Mouse (Mus musculus) embryonic facial prominence, embryonic 14.5 days (tissue): ENCODE data around the gene Eid2. TPM values are rescaled to one million over a fixed set of nuclear protein-coding genes. Genes with fewer than 3 reads are reported as not detected.
A peak's percentile ranks its signal among the peaks of the same experiment; 100 is the strongest.

Experiments used
- ATAC-seq: fragments of 200-750 bp; cut with Nextera tagmentation; 2 replicates; pipeline ENCODE4 v1.8.0; 2017; ENCODE audit warnings: low read depth, moderate number of reproducible peaks, moderate TSS enrichment
- DNase-seq: peaks from one replicate; pipeline ENCODE4 v3.0.0-alpha.2; 2015; ENCODE audit warnings: low spot score
- H3K27ac ChIP-seq: fragments of 300-500 bp; sonication (generic); replicated peaks from 2 replicates; pipeline ENCODE4 v1.5.1; 2014; ENCODE audit warnings: low read depth, mild to moderate bottlenecking, low read length, moderate library complexity
- H3K27me3 ChIP-seq: fragments of 300-500 bp; sonication (generic); replicated peaks from 2 replicates; pipeline ENCODE4 v1.6.1; 2014; ENCODE audit warnings: low read length; ENCODE audit not compliant: control insufficient read depth, insufficient read depth
- H3K36me3 ChIP-seq: fragments of 300-500 bp; sonication (generic); 2 replicates; pipeline ENCODE4 v1.6.1; 2014; ENCODE audit warnings: low read length, mixed read lengths; ENCODE audit not compliant: control insufficient read depth, insufficient read depth
- H3K4me1 ChIP-seq: fragments of 300-500 bp; sonication (generic); 2 replicates; pipeline ENCODE4 v1.6.1; 2014; ENCODE audit warnings: antibody characterized with exemption, low read length; ENCODE audit not compliant: control insufficient read depth, insufficient read depth
- H3K4me2 ChIP-seq: fragments of 300-500 bp; sonication (generic); 2 replicates; pipeline ENCODE4 v1.6.1; 2014; ENCODE audit warnings: low read depth, mild to moderate bottlenecking, low read length, moderate library complexity, mixed read lengths
- H3K4me3 ChIP-seq: fragments of 300-500 bp; sonication (generic); 2 replicates; pipeline ENCODE4 v1.5.1; 2014; ENCODE audit warnings: low read depth, mild to moderate bottlenecking, low read length
- H3K9ac ChIP-seq: fragments of 300-500 bp; sonication (generic); 2 replicates; pipeline ENCODE4 v1.6.1; 2014; ENCODE audit warnings: low read depth, mild to moderate bottlenecking, low read length, moderate library complexity, mixed read lengths
- H3K9me3 ChIP-seq: fragments of 300-500 bp; sonication (generic); 2 replicates; pipeline ENCODE4 v1.6.1; 2016; ENCODE audit warnings: low read length; ENCODE audit not compliant: control insufficient read depth
- WGBS: fragments of 180-500 bp; shearing (Covaris S2); extraction: QIAGEN DNeasy Blood & Tissue Kit; methylation state at CpG from one replicate; pipeline ENCODE4 v1.1.7; 2014; 5-methylcytosine and 5-hydroxymethylcytosine counted together
- polyA plus RNA-seq: library from polyadenylated mRNA; unstranded; fragments of >200 nt; fragmentation: Nextera tagmentation; extraction: Ambion mirVana; gene quantifications from 2 replicates; pipeline ENCODE4 v1.2.1, GENCODE M21; 2014

Gene Eid2
- polyA plus RNA-seq, 1 experiment from 2014 or later = 6.3 TPM

GRCm38 (mm10) chr7:28301616-28302433, 34.1 kb downstream of the Eid2 start, which contains the start of gene Dll3:
Dll3 (minus strand) TSS chr7:28302238.
- no peaks in the 10 kb centered on the region for H3K9me3 ChIP-seq
- peaks cover 57% of the 10 kb centered on the region for H3K27me3 ChIP-seq
- peak within 1 kb of the TSS; percentile 30 for H3K4me3 ChIP-seq
- under 1% methylated on average over 29 of the region's 30 CpGs for WGBS
- H3K27ac ChIP-seq = no peak within 1 kb of the TSS
- peak; percentile 75 for ATAC-seq
- H3K36me3 ChIP-seq = peaks cover 24% of the 10 kb centered on the region
- DNase-seq = peak; percentile 58
- no peaks in the 10 kb centered on the region; the same call in 1 of the 2 replicates for H3K4me1 ChIP-seq
- H3K9ac ChIP-seq = peak within 1 kb of the TSS; percentile 42
- peak within 1 kb of the TSS; percentile 56 for H3K4me2 ChIP-seq

GRCm38 (mm10) chr7:28305641-28306040, 38.0 kb downstream of the Eid2 start:
- Histone ChIP-seq H3K9ac (no peak overlapping the region), H3K9me3 (no peaks in the 10 kb centered on the region), H3K4me2 (no peak overlapping the region), H3K27me3 (peaks cover 20% of the 10 kb centered on the region), H3K4me3 (no peak overlapping the region), H3K36me3 (peaks cover 57% of the 10 kb centered on the region), H3K27ac (no peak overlapping the region), H3K4me1 (peaks cover under 1% of the 10 kb centered on the region; the same call in 1 of the 2 replicates)
- WGBS = 94% methylated on average over 10 of the region's 10 CpGs
- DNase-seq (no peak), ATAC-seq (no peak)

GRCm38 (mm10) chr7:28306216-28306615, 38.5 kb downstream of the Eid2 start:
- Histone ChIP-seq H3K4me3 (no peak overlapping the region), H3K27ac (no peak overlapping the region), H3K36me3 (peaks cover 57% of the 10 kb centered on the region), H3K9me3 (no peaks in the 10 kb centered on the region), H3K4me1 (peaks cover 7% of the 10 kb centered on the region; the same call in 1 of the 2 replicates), H3K27me3 (peaks cover 15% of the 10 kb centered on the region), H3K9ac (no peak overlapping the region), H3K4me2 (no peak overlapping the region)
- no peak for DNase-seq
- no peak for ATAC-seq
- 95% methylated on average over 8 of the region's 8 CpGs for WGBS

- Histone ChIP-seq H3K4me2 (no peak overlapping the region), H3K27ac (no peak overlapping the region), H3K4me3 (no peak overlapping the region), H3K4me1 (peaks cover 7% of the 10 kb centered on the region; the same call in 1 of the 2 replicates), H3K9me3 (no peaks in the 10 kb centered on the region), H3K27me3 (no peaks in the 10 kb centered on the region), H3K36me3 (peaks cover 64% of the 10 kb centered on the region), H3K9ac (no peak overlapping the region)
- DNase-seq (no peak), ATAC-seq (no peak)
- WGBS = 67% methylated on average over 9 of the region's 9 CpGs
These were observed 42.1 kb downstream of the Eid2 start for GRCm38 (mm10) chr7:28309737-28310136.

GRCm38 (mm10) chr7:28311151-28311925, 43.7 kb downstream of the Eid2 start:
- DNase-seq (peak; percentile 21), ATAC-seq (peak; percentile 56)

GRCm38 (mm10) chr7:28311926-28312543, 44.4 kb downstream of the Eid2 start, which contains the start of gene Timm50:
Timm50 (minus strand) TSS chr7:28312072.
- 2% methylated on average over 31 of the region's 45 CpGs for WGBS
- H3K4me3 ChIP-seq = peak within 1 kb of the TSS; percentile 92
- peaks cover 7% of the 10 kb centered on the region; the same call in 1 of the 2 replicates for H3K4me1 ChIP-seq
- peak within 1 kb of the TSS; percentile 63; the same call in 1 of the 2 replicates for H3K27ac ChIP-seq
- peak; percentile 98 for DNase-seq
- H3K36me3 ChIP-seq = peaks cover 64% of the 10 kb centered on the region
- no peaks in the 10 kb centered on the region for H3K9me3 ChIP-seq
- H3K27me3 ChIP-seq = no peaks in the 10 kb centered on the region
- ATAC-seq = peak; percentile 99
- H3K9ac ChIP-seq = peak within 1 kb of the TSS; percentile 93
- H3K4me2 ChIP-seq = peak within 1 kb of the TSS; percentile 87

More at GRCm38 (mm10) chr7:28311151-28311925, 43.7 kb downstream of the Eid2 start:
- H3K9me3 ChIP-seq = no peaks in the 10 kb centered on the region
- peak overlapping the region; percentile 93 for H3K9ac ChIP-seq
- WGBS = 8% methylated on average over 30 of the region's 35 CpGs
- H3K4me3 ChIP-seq = peak overlapping the region; percentile 92
- H3K4me2 ChIP-seq = peak overlapping the region; percentile 87
- peaks cover 64% of the 10 kb centered on the region for H3K36me3 ChIP-seq
- H3K4me1 ChIP-seq = peaks cover 7% of the 10 kb centered on the region; the same call in 1 of the 2 replicates
- H3K27ac ChIP-seq = peak overlapping the region; percentile 63; the same call in 1 of the 2 replicates
- H3K27me3 ChIP-seq = no peaks in the 10 kb centered on the region

GRCm38 (mm10) chr7:28318036-28318435, 50.4 kb downstream of the Eid2 start:
- DNase-seq = no peak
- peaks cover 93% of the 10 kb centered on the region for H3K36me3 ChIP-seq
- H3K9me3 ChIP-seq = no peaks in the 10 kb centered on the region
- no peak for ATAC-seq
- H3K27ac ChIP-seq = no peak overlapping the region
- no peak overlapping the region for H3K9ac ChIP-seq
- H3K4me2 ChIP-seq = no peak overlapping the region
- 95% methylated on average over 3 of the region's 3 CpGs for WGBS
- no peak overlapping the region for H3K4me3 ChIP-seq
- no peaks in the 10 kb centered on the region for H3K4me1 ChIP-seq
- H3K27me3 ChIP-seq = no peaks in the 10 kb centered on the region

- no peak overlapping the region for H3K4me3 ChIP-seq
- no peak overlapping the region for H3K4me2 ChIP-seq
- no peaks in the 10 kb centered on the region for H3K4me1 ChIP-seq
- 94% methylated on average over 17 of the region's 17 CpGs for WGBS
- H3K9ac ChIP-seq = no peak overlapping the region
- DNase-seq (no peak), ATAC-seq (no peak)
- H3K27ac ChIP-seq = no peak overlapping the region
- no peaks in the 10 kb centered on the region for H3K9me3 ChIP-seq
- H3K36me3 ChIP-seq = peaks cover 99% of the 10 kb centered on the region
- H3K27me3 ChIP-seq = no peaks in the 10 kb centered on the region
These were observed 51.0 kb downstream of the Eid2 start for GRCm38 (mm10) chr7:28318714-28319113.
